Mouse (Mus musculus): Measurements from ENCODE around the gene Tmem82. TPM values are rescaled to one million over a fixed set of nuclear protein-coding genes. Genes with fewer than 3 reads are reported as not detected.

Tmem82 gene
- polyA plus RNA-seq (2011; ENCODE audit: insufficient read depth, insufficient read length, low read depth, missing spikeins), result 3.4 and 4.5 TPM in 2 replicates

- Histone ChIP-seq H3K9me3 (replicated peaks; ENCODE audit: control insufficient read depth, insufficient read depth, low read length, poor library complexity, severe bottlenecking) (no peaks in the 10 kb centered on the region), H3K36me3 (ENCODE audit: control insufficient read depth, insufficient read depth, low read length, poor library complexity, severe bottlenecking) (no peaks in the 10 kb centered on the region), H3K4me3 (ENCODE audit: low read depth, low read length) (peak within 1 kb of the TSS; percentile 62), H3K27ac (ENCODE audit: insufficient read depth, low read length) (no peak within 1 kb of the TSS), H3K27me3 (ENCODE audit: control insufficient read depth, insufficient read depth, low read length, poor library complexity, severe bottlenecking) (no peaks in the 10 kb centered on the region), H3K9ac (ENCODE audit: low read depth, poor library complexity, severe bottlenecking) (peak within 1 kb of the TSS; percentile 43), H3K4me1 (ENCODE audit: control insufficient read depth, insufficient read depth, low read length) (peaks cover 2% of the 10 kb centered on the region)
- peak; percentile 73 for TF ChIP-seq CTCF (IDR thresholded peaks at IDR 0.05; ENCODE audit: low read depth, low read length)
- no peak for TF ChIP-seq EP300 (IDR thresholded peaks at IDR 0.05; ENCODE audit: insufficient read depth, low read depth, low read length)
These were observed at the start of gene Tmem82 for GRCm38 (mm10) chr4:141618565-141619243. Tmem82 (minus strand) TSS chr4:141618633.

DNA sequence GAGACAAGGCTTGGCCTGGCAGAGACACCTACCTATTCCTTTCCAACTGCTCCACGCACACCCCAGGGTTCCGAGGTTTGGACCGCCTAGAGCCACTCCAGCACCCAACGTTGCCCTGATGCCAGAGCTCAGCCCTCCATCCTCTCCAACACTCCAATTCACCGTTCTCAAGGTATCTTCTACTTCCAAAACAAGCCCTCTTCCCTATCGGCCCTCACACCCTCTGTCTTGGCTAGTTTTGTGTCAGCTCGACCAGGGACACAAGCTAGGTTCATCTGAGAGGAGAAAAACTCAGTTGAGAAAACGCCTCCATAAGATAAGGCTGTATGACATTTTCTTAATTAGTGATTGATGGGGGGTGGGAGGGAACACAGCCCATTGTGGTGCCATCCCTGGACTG is 46.4 kb upstream of the Tmem82 start, which contains the start of gene Plekhm2:
Gene Plekhm2, minus strand, starts transcription at position 101 of the 400 bp plus-strand sequence.
- Histone ChIP-seq H3K4me3 (ENCODE audit: low read depth, low read length) (peak within 1 kb of the TSS; percentile 66), H3K36me3 (ENCODE audit: control insufficient read depth, insufficient read depth, low read length, poor library complexity, severe bottlenecking) (no peaks in the 10 kb centered on the region), H3K27ac (ENCODE audit: insufficient read depth, low read length) (no peak within 1 kb of the TSS), H3K9ac (ENCODE audit: low read depth, poor library complexity, severe bottlenecking) (peak within 1 kb of the TSS; percentile 88), H3K9me3 (replicated peaks; ENCODE audit: control insufficient read depth, insufficient read depth, low read length, poor library complexity, severe bottlenecking) (no peaks in the 10 kb centered on the region), H3K4me1 (ENCODE audit: control insufficient read depth, insufficient read depth, low read length) (no peaks in the 10 kb centered on the region), H3K27me3 (ENCODE audit: control insufficient read depth, insufficient read depth, low read length, poor library complexity, severe bottlenecking) (no peaks in the 10 kb centered on the region)
- TF ChIP-seq EP300 (IDR thresholded peaks at IDR 0.05; ENCODE audit: insufficient read depth, low read depth, low read length) (no peak), CTCF (IDR thresholded peaks at IDR 0.05; ENCODE audit: low read depth, low read length) (no peak), POLR2A (IDR thresholded peaks at IDR 0.05; ENCODE audit: insufficient read depth, low read length) (no peak)

DNA sequence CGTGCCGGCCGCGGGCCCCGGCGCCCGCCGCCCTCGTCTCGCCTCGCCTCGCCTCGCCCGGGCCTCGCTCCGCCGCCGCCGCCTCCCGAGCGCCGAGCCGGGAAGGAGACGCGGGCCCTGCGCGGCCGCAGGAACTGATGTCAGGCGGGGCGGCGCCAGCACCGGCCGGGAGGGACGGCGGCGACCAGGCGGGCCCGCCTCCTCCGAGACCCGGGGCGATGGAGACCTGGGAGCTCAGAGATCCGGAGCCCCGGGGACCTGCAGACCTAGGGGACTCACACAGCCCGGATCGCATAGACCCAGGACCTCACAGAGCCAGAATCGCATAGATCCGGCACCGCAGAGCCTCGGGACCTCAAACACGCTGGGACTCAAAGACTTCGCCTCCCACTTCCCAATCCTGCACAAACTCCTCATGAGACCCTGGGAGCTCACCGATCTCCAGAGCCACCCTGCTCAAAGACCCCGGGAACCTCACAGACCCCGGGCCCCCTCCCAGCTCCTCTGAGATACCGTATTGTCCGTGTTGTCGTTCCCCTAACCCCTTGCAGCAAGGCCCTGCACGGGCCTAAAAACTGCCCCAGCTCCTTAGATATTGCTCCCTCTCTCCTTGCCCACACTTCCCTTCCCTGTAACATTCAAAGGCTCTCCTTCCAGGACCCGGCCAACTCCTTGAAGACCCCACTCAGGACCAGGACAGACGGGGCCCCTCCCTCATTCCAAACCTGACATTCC is 45.7 kb upstream of the Tmem82 start:
- no peak overlapping the region for H3K27ac ChIP-seq (ENCODE audit: insufficient read depth, low read length)
- H3K4me1 ChIP-seq (ENCODE audit: control insufficient read depth, insufficient read depth, low read length), result no peaks in the 10 kb centered on the region

GRCm38 (mm10) chr4:141663122-141663931 is 44.9 kb upstream of the Tmem82 start:
- H3K36me3 ChIP-seq (ENCODE audit: control insufficient read depth, insufficient read depth, low read length, poor library complexity, severe bottlenecking), result no peaks in the 10 kb centered on the region
- no peaks in the 10 kb centered on the region for H3K9me3 ChIP-seq (replicated peaks; ENCODE audit: control insufficient read depth, insufficient read depth, low read length, poor library complexity, severe bottlenecking)
- H3K4me1 ChIP-seq (ENCODE audit: control insufficient read depth, insufficient read depth, low read length), result no peaks in the 10 kb centered on the region

More for the DNA sequence above, 45.7 kb upstream of the Tmem82 start:
- H3K4me3 ChIP-seq (ENCODE audit: low read depth, low read length), result peak overlapping the region; percentile 66
- TF ChIP-seq CTCF (IDR thresholded peaks at IDR 0.05; ENCODE audit: low read depth, low read length), result no peak
- no peak for TF ChIP-seq EP300 (IDR thresholded peaks at IDR 0.05; ENCODE audit: insufficient read depth, low read depth, low read length)
- TF ChIP-seq POLR2A (IDR thresholded peaks at IDR 0.05; ENCODE audit: insufficient read depth, low read length), result no peak
- no peaks in the 10 kb centered on the region for H3K9me3 ChIP-seq (replicated peaks; ENCODE audit: control insufficient read depth, insufficient read depth, low read length, poor library complexity, severe bottlenecking)
- H3K9ac ChIP-seq (ENCODE audit: low read depth, poor library complexity, severe bottlenecking), result peak overlapping the region; percentile 88
- H3K36me3 ChIP-seq (ENCODE audit: control insufficient read depth, insufficient read depth, low read length, poor library complexity, severe bottlenecking), result no peaks in the 10 kb centered on the region
- no peaks in the 10 kb centered on the region for H3K27me3 ChIP-seq (ENCODE audit: control insufficient read depth, insufficient read depth, low read length, poor library complexity, severe bottlenecking)

DNA sequence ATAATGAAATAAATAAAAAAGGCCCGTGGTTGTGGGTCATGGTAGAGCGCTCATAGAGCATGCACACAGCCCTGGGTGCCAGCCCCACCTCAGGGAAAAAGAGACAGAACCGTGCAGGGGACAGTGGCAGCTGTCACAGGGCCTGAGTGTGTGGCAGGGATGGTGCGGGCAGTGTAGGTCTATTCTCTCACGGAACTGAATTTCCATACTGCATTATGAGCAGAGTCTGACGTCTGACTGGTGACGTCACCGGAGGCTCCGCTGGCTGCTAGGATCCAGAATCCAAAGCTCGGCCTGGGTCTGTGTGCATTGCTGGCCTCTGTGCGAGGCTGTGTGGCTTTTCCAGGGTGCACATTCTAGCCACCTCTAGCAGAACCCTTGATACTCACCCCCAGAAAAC is 42.5 kb upstream of the Tmem82 start:
- Histone ChIP-seq H3K9me3 (replicated peaks; ENCODE audit: control insufficient read depth, insufficient read depth, low read length, poor library complexity, severe bottlenecking) (no peaks in the 10 kb centered on the region), H3K27me3 (ENCODE audit: control insufficient read depth, insufficient read depth, low read length, poor library complexity, severe bottlenecking) (no peaks in the 10 kb centered on the region), H3K27ac (ENCODE audit: insufficient read depth, low read length) (no peak overlapping the region), H3K4me1 (ENCODE audit: control insufficient read depth, insufficient read depth, low read length) (no peaks in the 10 kb centered on the region), H3K4me3 (ENCODE audit: low read depth, low read length) (no peak overlapping the region), H3K36me3 (ENCODE audit: control insufficient read depth, insufficient read depth, low read length, poor library complexity, severe bottlenecking) (no peaks in the 10 kb centered on the region), H3K9ac (ENCODE audit: low read depth, poor library complexity, severe bottlenecking) (no peak overlapping the region)
- TF ChIP-seq POLR2A (IDR thresholded peaks at IDR 0.05; ENCODE audit: insufficient read depth, low read length) (no peak), EP300 (IDR thresholded peaks at IDR 0.05; ENCODE audit: insufficient read depth, low read depth, low read length) (no peak), CTCF (IDR thresholded peaks at IDR 0.05; ENCODE audit: low read depth, low read length) (no peak)

More at GRCm38 (mm10) chr4:141663122-141663931, 44.9 kb upstream of the Tmem82 start:
- Histone ChIP-seq H3K27me3 (ENCODE audit: control insufficient read depth, insufficient read depth, low read length, poor library complexity, severe bottlenecking) (no peaks in the 10 kb centered on the region), H3K27ac (ENCODE audit: insufficient read depth, low read length) (no peak overlapping the region), H3K9ac (ENCODE audit: low read depth, poor library complexity, severe bottlenecking) (peak overlapping the region; percentile 88), H3K4me3 (ENCODE audit: low read depth, low read length) (peak overlapping the region; percentile 66)
- TF ChIP-seq EP300 (IDR thresholded peaks at IDR 0.05; ENCODE audit: insufficient read depth, low read depth, low read length), result no peak
- TF ChIP-seq POLR2A (IDR thresholded peaks at IDR 0.05; ENCODE audit: insufficient read depth, low read length), result no peak
- no peak for TF ChIP-seq CTCF (IDR thresholded peaks at IDR 0.05; ENCODE audit: low read depth, low read length)

All from ES-Bruce4 (cell line).